Mouse (Mus musculus): ENCODE results near the gene Wbp1l. TPM values are rescaled to one million over a fixed set of nuclear protein-coding genes. Genes with fewer than 3 reads are reported as not detected.

Gene Wbp1l
- polyA plus RNA-seq, 1 experiment from 2014 or later = 40.7 TPM

GRCm38 (mm10) chr19:46631637-46632036 is 32.8 kb downstream of the Wbp1l start:
- Histone ChIP-seq H3K27ac (ENCODE audit: low read depth, low read length) (no peak overlapping the region), H3K4me3 (ENCODE audit: low read depth, low read length) (no peak overlapping the region), H3K9ac (ENCODE audit: low read depth, low read length) (no peak overlapping the region), H3K27me3 (replicated peaks; ENCODE audit: control insufficient read depth, insufficient read depth, low read length) (no peaks in the 10 kb centered on the region), H3K36me3 (ENCODE audit: control insufficient read depth, insufficient read depth, low read length) (0 out of 2 replicates have a peak, but pooled peaks cover 2% of the 10 kb centered on the region), H3K4me2 (no peak overlapping the region), H3K4me1 (replicated peaks; ENCODE audit: control insufficient read depth, insufficient read depth, low read length) (peaks cover 40% of the 10 kb centered on the region), H3K9me3 (ENCODE audit: control insufficient read depth, low read length) (no peaks in the 10 kb centered on the region)
- ATAC-seq (replicated peaks; ENCODE audit: low FRiP score) = no peak
- DNase-seq (ENCODE audit: low spot score) = no peak
- 79% methylated on average over 9 of the region's 9 CpGs for WGBS

DNA sequence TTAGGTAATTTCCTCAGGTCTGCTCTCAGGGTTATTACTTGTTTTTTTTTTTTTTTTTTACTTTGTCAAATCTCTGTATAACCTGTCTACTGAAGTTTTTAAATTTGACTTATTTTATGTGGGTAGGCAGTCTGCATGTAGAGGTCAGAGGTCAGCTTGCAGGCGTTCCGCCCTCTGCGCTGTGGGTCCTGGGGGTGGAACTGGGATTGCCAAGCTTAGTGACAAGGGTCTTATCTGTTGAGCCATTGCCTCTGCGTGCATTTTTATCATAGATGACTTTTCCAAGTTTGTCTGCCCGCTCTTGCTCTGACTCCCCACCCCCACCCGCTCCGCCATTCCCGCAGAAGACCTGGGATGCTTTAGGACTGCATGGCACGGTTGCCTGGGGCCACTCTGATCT is 36.9 kb downstream of the Wbp1l start:
- peak; percentile 69 for ATAC-seq (replicated peaks; ENCODE audit: low FRiP score)
- 31% methylated on average over 9 of the region's 9 CpGs for WGBS

DNA sequence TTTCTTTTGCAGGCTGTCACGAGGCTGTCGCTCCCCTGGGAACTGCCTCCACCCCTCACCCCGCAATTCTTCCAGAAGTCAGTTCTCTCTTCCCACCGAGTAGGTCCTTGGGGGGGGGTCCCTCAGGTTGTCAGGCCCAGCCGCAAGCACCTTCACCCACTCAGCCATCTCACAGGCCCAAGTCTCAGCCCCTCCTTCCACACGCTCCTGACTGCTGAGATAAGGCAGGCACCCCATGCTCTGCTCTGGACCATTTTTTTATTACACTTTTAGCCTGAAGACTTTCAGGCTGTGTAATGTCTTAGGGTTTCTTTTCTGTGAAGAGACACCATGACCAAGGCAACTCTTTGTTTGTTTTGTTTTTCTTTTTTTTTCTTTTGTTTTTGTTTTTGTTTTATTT is 38.7 kb downstream of the Wbp1l start:
- H3K4me2 ChIP-seq = no peak overlapping the region; the same call in 1 of the 2 replicates
- H3K4me1 ChIP-seq (replicated peaks; ENCODE audit: control insufficient read depth, insufficient read depth, low read length) = peaks cover 69% of the 10 kb centered on the region
- no peak overlapping the region for H3K27ac ChIP-seq (ENCODE audit: low read depth, low read length)
- H3K27me3 ChIP-seq (replicated peaks; ENCODE audit: control insufficient read depth, insufficient read depth, low read length) = no peaks in the 10 kb centered on the region
- no peaks in the 10 kb centered on the region for H3K9me3 ChIP-seq (ENCODE audit: control insufficient read depth, low read length)
- DNase-seq (ENCODE audit: low spot score) (no peak), ATAC-seq (replicated peaks; ENCODE audit: low FRiP score) (peak; percentile 61)
- H3K4me3 ChIP-seq (ENCODE audit: low read depth, low read length) = no peak overlapping the region
- H3K9ac ChIP-seq (ENCODE audit: low read depth, low read length) = no peak overlapping the region
- peaks cover 9% of the 10 kb centered on the region for H3K36me3 ChIP-seq (ENCODE audit: control insufficient read depth, insufficient read depth, low read length)
- WGBS = 60% methylated on average over 6 of the region's 6 CpGs

More for the DNA sequence above, 36.9 kb downstream of the Wbp1l start:
- H3K27me3 ChIP-seq (replicated peaks; ENCODE audit: control insufficient read depth, insufficient read depth, low read length) = no peaks in the 10 kb centered on the region
- peak overlapping the region; percentile 23 for H3K4me2 ChIP-seq
- DNase-seq (ENCODE audit: low spot score) = no peak
- peak overlapping the region; percentile 21; the same call in 1 of the 2 replicates for H3K27ac ChIP-seq (ENCODE audit: low read depth, low read length)
- peaks cover 11% of the 10 kb centered on the region for H3K36me3 ChIP-seq (ENCODE audit: control insufficient read depth, insufficient read depth, low read length)
- H3K9ac ChIP-seq (ENCODE audit: low read depth, low read length) = no peak overlapping the region
- peaks cover 51% of the 10 kb centered on the region for H3K4me1 ChIP-seq (replicated peaks; ENCODE audit: control insufficient read depth, insufficient read depth, low read length)
- H3K9me3 ChIP-seq (ENCODE audit: control insufficient read depth, low read length) = no peaks in the 10 kb centered on the region
- H3K4me3 ChIP-seq (ENCODE audit: low read depth, low read length) = no peak overlapping the region

DNA sequence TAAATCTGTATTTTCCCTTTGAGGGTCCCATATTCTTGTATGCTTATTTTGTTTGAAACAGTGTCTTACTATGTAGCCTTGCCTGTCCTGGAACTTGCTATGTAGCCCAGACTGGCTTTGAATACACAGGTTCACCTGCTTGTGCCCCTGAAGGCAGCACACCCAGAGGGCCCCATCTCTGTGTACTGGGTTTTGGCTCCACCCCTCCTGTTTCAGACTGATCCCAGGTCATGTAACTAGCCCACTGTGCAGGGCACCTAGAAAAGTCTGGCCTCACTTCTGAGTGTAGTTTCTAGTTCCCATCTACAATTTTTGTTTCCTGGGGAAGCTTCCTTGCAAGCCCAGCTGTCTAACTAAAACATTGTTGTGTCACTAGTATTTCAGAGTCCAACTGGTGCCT is 40.2 kb downstream of the Wbp1l start:
- Histone ChIP-seq H3K4me3 (ENCODE audit: low read depth, low read length) (no peak overlapping the region), H3K27ac (ENCODE audit: low read depth, low read length) (peak overlapping the region; percentile 25), H3K4me2 (no peak overlapping the region; the same call in 1 of the 2 replicates), H3K36me3 (ENCODE audit: control insufficient read depth, insufficient read depth, low read length) (peaks cover 9% of the 10 kb centered on the region), H3K9me3 (ENCODE audit: control insufficient read depth, low read length) (no peaks in the 10 kb centered on the region), H3K9ac (ENCODE audit: low read depth, low read length) (peak overlapping the region; percentile 37; the same call in 1 of the 2 replicates), H3K4me1 (replicated peaks; ENCODE audit: control insufficient read depth, insufficient read depth, low read length) (peaks cover 66% of the 10 kb centered on the region), H3K27me3 (replicated peaks; ENCODE audit: control insufficient read depth, insufficient read depth, low read length) (no peaks in the 10 kb centered on the region)
- no peak for DNase-seq (ENCODE audit: low spot score)
- ATAC-seq (replicated peaks; ENCODE audit: low FRiP score) = peak; percentile 74

DNA sequence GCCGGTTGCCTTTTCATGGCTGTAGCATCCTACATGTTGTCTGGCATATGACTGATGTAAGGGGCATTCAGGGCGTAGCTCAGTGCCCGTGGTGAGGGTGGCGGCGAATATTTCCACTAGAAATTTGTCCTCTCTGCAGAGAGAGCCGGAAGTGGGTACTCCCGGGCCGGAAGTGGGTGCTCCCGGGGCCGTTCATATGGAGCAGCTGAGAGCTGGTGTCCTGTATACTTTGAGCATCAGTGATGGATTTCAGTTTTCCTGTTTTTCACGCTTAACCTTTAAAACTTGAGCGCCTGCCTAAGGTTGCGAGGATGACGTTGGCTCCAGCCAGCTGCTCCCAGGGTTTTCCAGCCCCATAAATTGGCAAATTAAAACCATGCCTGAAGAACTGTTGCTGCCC is 40.6 kb downstream of the Wbp1l start:
- Histone ChIP-seq H3K4me2 (no peak overlapping the region), H3K9ac (ENCODE audit: low read depth, low read length) (peak overlapping the region; percentile 37; the same call in 1 of the 2 replicates), H3K4me3 (ENCODE audit: low read depth, low read length) (no peak overlapping the region), H3K4me1 (replicated peaks; ENCODE audit: control insufficient read depth, insufficient read depth, low read length) (peaks cover 68% of the 10 kb centered on the region), H3K9me3 (ENCODE audit: control insufficient read depth, low read length) (no peaks in the 10 kb centered on the region), H3K27ac (ENCODE audit: low read depth, low read length) (peak overlapping the region; percentile 25), H3K36me3 (ENCODE audit: control insufficient read depth, insufficient read depth, low read length) (peaks cover 9% of the 10 kb centered on the region), H3K27me3 (replicated peaks; ENCODE audit: control insufficient read depth, insufficient read depth, low read length) (no peaks in the 10 kb centered on the region)
- ATAC-seq (replicated peaks; ENCODE audit: low FRiP score) (no peak), DNase-seq (ENCODE audit: low spot score) (no peak)
- 78% methylated on average over 14 of the region's 14 CpGs for WGBS

- H3K9ac ChIP-seq (ENCODE audit: low read depth, low read length) = 0 out of 2 replicates have a peak overlapping the region, but pooled peaks have one; percentile 7
These were observed 41.9 kb downstream of the Wbp1l start for GRCm38 (mm10) chr19:46640780-46641179.

GRCm38 (mm10) chr19:46641420-46642085 is 42.7 kb downstream of the Wbp1l start:
- 61% methylated on average over 19 of the region's 19 CpGs for WGBS
- H3K9ac ChIP-seq (ENCODE audit: low read depth, low read length) = no peak overlapping the region
- no peak overlapping the region for H3K4me2 ChIP-seq
- H3K9me3 ChIP-seq (ENCODE audit: control insufficient read depth, low read length) = no peaks in the 10 kb centered on the region
- H3K4me3 ChIP-seq (ENCODE audit: low read depth, low read length) = no peak overlapping the region
- H3K4me1 ChIP-seq (replicated peaks; ENCODE audit: control insufficient read depth, insufficient read depth, low read length) = peaks cover 69% of the 10 kb centered on the region
- ATAC-seq (replicated peaks; ENCODE audit: low FRiP score) (no peak), DNase-seq (ENCODE audit: low spot score) (no peak)
- peaks cover 9% of the 10 kb centered on the region for H3K36me3 ChIP-seq (ENCODE audit: control insufficient read depth, insufficient read depth, low read length)
- H3K27me3 ChIP-seq (replicated peaks; ENCODE audit: control insufficient read depth, insufficient read depth, low read length) = no peaks in the 10 kb centered on the region
- peak overlapping the region; percentile 43; the same call in 1 of the 2 replicates for H3K27ac ChIP-seq (ENCODE audit: low read depth, low read length)

More at GRCm38 (mm10) chr19:46640780-46641179, 41.9 kb downstream of the Wbp1l start:
- peaks cover 71% of the 10 kb centered on the region for H3K4me1 ChIP-seq (replicated peaks; ENCODE audit: control insufficient read depth, insufficient read depth, low read length)
- no peaks in the 10 kb centered on the region for H3K9me3 ChIP-seq (ENCODE audit: control insufficient read depth, low read length)
- no peak overlapping the region for H3K4me2 ChIP-seq
- peaks cover 9% of the 10 kb centered on the region for H3K36me3 ChIP-seq (ENCODE audit: control insufficient read depth, insufficient read depth, low read length)
- no peak overlapping the region for H3K27ac ChIP-seq (ENCODE audit: low read depth, low read length)
- no peak for ATAC-seq (replicated peaks; ENCODE audit: low FRiP score)
- 79% methylated on average over 8 of the region's 8 CpGs for WGBS
- no peak for DNase-seq (ENCODE audit: low spot score)
- no peak overlapping the region for H3K4me3 ChIP-seq (ENCODE audit: low read depth, low read length)
- H3K27me3 ChIP-seq (replicated peaks; ENCODE audit: control insufficient read depth, insufficient read depth, low read length) = no peaks in the 10 kb centered on the region

DNA sequence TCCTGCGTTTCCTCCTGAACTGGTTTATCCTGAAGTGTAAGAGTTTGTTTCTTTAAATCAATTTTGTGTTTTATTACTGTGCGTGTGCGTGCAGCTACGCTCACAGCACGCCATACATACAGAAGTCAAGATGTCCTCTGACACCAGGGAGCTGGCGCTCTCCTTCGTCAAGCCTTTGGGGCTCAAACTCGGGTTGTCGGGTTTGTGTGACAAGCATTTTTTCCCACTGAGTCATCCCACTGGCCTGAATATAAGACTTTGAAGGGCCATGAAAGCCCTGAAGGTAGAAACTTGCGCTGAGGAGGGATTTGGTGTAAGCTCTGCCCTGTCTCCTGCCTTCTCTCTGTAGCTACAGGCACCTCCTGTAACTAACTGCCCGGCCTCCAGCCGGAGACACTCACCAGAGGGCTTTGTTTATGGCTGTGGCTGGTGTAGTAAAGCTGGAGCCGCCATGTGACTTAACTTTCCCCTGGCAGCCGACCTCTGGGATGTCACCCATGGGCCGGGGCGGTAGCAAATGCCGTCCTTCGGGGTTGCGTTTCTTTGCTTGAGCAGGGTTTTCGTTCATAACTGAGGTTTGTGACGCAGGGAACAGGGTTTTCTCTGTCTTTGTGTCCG is 43.4 kb downstream of the Wbp1l start:
- no peak overlapping the region for H3K9ac ChIP-seq (ENCODE audit: low read depth, low read length)
- WGBS = 80% methylated on average over 22 of the region's 22 CpGs

More for the DNA sequence above, 43.4 kb downstream of the Wbp1l start:
- no peak overlapping the region for H3K4me2 ChIP-seq
- H3K9me3 ChIP-seq (ENCODE audit: control insufficient read depth, low read length) = no peaks in the 10 kb centered on the region
- H3K36me3 ChIP-seq (ENCODE audit: control insufficient read depth, insufficient read depth, low read length) = peaks cover 7% of the 10 kb centered on the region
- no peak overlapping the region for H3K4me3 ChIP-seq (ENCODE audit: low read depth, low read length)
- peaks cover 66% of the 10 kb centered on the region for H3K4me1 ChIP-seq (replicated peaks; ENCODE audit: control insufficient read depth, insufficient read depth, low read length)
- peak overlapping the region; percentile 25; the same call in 1 of the 2 replicates for H3K27ac ChIP-seq (ENCODE audit: low read depth, low read length)
- DNase-seq (ENCODE audit: low spot score) = no peak
- ATAC-seq (replicated peaks; ENCODE audit: low FRiP score) = no peak
- H3K27me3 ChIP-seq (replicated peaks; ENCODE audit: control insufficient read depth, insufficient read depth, low read length) = no peaks in the 10 kb centered on the region

Data from liver, embryonic 11.5 days (tissue).